Mouse (Mus musculus): ENCODE measurements around the gene Sfxn3.

- TF ChIP-seq CTCF (IDR thresholded peaks at IDR 0.05; ENCODE audit: low read depth) = no peak
- TF ChIP-seq EP300 (optimal IDR thresholded peaks at IDR 0.05) = no peak
These were observed 11.5 kb downstream of the Sfxn3 start for GRCm38 (mm10) chr19:45058841-45059240.
